Mouse (Mus musculus): ENCODE measurements at regions not wholly inside any gene's neighbourhood (a gene's known extent, or its start where the extent isn't known, plus 50 kb on each side); places are given as distances from the start of the nearest gene placed in this dataset.

DNA sequence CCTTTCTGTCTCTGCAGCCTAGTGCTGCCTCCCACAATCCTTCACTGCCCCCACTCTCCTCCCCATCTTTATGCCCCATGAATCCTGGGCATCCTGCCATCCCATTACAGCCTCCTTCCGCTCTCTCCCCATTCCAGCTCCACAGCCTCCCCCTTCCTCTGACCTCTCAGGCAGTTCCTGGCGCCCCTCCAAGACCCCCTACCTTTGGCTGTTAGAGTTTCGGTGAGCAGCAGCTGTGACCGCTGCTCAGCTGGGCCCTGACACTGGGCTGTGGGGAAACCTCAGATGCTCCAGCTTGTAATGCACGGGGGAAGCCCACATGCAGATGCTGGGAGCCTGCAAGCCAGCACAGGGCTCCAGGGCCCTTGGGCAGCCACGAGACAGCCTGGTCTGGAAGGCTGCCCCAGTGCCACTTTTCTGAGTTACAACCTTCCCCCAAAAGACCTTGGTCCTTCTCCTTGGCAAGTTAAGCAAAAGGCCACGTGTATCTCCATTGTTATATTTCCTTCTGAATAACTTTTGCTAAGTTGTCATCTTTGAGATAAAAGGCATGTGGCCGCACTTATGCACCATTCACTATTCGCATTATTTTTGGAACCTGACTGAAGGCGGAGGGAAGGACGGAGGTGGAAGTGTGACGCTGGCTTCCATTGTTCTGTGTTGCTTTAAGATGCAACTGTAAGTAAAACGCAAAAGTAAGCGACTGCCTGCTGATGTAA lies 330.6 kb upstream of the Mki67 start:
- no peak for ATAC-seq (replicated peaks; ENCODE audit: poor library complexity)

- no peak for ATAC-seq (replicated peaks; ENCODE audit: poor library complexity)
Measured at GRCm38 (mm10) chr7:136047364-136047945, 331.3 kb upstream of the Mki67 start.

DNA sequence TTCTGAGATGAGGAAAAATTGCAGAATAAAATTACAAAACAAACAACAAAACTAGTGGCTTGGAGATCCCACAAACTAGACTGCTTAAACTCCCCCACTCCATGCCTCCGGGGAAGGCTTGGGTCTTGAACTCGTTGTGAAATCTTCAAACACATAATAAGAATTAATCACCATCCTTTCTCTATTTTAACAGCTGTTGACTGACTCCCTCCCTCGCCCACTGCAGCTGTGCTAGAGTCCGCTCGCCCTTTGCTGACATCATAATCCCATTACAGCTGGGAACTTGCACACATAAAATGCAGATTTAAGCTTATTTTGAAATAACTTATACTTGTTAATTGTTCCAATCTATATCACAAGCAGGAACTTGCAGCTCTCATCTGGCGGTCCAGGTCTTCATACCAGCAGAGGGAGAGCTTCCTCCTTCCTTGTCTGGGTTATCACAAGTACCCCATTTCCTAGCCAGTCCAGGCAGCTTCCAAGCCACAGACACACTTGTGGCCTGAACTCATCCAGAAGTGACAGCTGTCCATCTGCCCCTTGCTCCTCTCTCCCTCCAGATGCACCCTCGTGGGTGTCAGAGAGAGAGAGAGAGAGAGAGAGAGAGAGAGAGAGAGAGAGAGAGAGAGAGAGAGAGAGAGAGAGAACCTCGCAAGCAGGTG lies 332.9 kb upstream of the Mki67 start:
- ATAC-seq (replicated peaks; ENCODE audit: poor library complexity), result no peak

- no peak for ATAC-seq (replicated peaks; ENCODE audit: poor library complexity)
Measured at GRCm38 (mm10) chr7:136049587-136049930, 333.4 kb upstream of the Mki67 start.

- 0 out of 2 replicates have a peak, but pooled peaks have one; percentile 31 for ATAC-seq (replicated peaks; ENCODE audit: poor library complexity)
Measured at GRCm38 (mm10) chr7:136050116-136050515, 334.0 kb upstream of the Mki67 start.

- ATAC-seq (replicated peaks; ENCODE audit: poor library complexity), result no peak
Measured at GRCm38 (mm10) chr7:136056876-136057484, 340.8 kb upstream of the Mki67 start.

DNA sequence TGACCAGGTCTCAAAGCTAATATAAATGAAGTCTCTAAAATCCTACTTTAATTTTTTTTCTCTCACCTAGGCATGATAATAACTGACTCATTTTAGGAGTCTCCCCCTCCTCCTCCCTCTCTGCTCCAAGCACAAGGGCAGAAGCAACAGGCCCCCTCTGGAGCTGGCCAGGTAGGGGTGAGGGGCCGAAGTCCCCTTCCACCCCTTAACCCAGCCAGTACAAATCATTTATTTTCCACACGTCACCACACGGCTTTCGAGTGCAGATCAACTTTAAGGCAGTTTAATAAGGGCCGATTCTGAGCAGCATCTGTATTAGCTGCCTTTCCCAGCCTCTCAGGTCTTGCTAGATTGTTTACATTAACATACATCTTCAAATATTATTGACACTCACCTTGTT lies 342.2 kb upstream of the Mki67 start:
- no peak for ATAC-seq (replicated peaks; ENCODE audit: poor library complexity)

DNA sequence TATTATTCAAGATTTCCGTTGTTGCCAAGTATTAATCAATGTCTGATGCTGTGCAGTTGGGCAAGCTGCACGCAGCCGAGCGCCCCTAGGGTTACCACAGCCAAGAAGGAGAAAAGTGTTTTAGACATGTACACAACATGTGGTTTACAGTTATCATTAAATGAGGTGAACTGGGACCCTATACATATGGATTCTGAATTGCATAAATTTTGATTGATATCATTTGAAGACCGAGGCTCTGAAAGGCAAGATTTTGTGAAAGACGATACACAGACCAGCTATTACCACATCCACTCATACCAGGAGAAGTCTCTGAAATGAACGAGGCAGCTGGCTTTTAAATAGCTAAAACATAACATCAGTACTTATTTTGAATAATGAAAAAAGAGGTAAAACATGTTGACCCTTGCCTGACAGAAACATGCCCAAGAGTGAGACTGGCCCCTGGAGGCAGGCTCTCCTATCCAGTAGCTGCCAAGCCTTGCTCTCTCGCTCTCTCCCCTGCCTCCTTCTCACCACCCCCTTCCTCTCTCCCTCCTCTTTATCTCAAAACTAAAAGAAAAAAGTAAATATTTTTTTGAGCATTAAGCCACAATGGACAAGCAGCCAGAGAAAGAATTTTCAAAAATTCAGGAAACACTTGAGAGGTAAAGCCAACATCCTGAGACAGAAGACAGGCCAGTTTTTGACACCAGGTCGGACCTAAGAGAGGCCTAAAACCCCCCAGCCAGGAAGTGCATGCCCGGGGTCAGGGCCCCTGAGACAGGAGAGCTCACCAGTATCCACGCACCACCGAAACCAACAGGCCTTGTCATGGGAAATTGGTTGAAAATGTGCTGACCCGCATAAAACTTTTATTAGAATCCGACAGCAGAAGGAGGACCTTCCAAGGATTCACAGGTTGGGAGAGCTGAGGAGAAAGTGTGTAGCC lies 342.9 kb upstream of the Mki67 start:
- no peak for ATAC-seq (replicated peaks; ENCODE audit: poor library complexity)

DNA sequence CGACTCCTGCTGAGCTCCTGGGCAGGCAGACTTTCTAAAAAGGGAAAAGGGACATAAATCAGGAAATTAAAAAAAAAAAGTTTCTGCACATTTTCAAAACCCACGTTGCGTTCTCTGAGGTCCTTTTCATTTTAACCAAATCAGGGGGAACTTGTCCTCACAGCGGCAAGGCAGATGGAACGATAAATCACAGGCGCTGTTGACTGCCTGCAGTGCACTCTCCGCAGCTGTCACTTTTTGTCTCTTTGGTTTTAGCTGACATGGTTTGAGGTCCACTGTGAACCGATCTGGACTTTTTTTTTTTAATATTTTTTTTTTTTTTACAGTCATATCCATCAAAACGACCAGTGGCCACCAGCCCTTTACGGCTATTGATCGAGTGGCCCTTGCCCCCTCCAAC lies 343.7 kb upstream of the Mki67 start:
- ATAC-seq (replicated peaks; ENCODE audit: poor library complexity), result no peak

- ATAC-seq (replicated peaks; ENCODE audit: poor library complexity), result no peak
Measured at GRCm38 (mm10) chr7:136060339-136061073, 344.3 kb upstream of the Mki67 start.

DNA sequence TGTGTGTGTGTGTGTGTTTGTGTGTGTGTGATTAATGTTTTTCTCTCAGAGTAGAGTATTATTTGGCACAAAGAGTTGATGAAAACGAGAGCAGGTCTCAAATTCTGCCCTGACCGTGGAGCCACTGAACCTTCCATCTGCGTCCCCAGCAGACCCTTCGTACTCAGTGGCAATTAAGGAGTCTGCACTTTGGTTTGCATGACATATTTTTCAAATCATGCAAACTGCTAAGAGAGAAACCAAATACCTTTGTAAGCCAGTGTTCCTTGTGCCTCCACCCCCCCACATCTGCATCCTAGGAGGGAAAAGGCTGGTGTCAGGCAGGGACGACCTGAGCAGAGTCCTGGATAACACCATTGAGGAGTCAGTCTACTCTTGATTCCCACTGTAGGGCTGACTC lies 346.5 kb upstream of the Mki67 start:
- no peak for ATAC-seq (replicated peaks; ENCODE audit: poor library complexity)

DNA sequence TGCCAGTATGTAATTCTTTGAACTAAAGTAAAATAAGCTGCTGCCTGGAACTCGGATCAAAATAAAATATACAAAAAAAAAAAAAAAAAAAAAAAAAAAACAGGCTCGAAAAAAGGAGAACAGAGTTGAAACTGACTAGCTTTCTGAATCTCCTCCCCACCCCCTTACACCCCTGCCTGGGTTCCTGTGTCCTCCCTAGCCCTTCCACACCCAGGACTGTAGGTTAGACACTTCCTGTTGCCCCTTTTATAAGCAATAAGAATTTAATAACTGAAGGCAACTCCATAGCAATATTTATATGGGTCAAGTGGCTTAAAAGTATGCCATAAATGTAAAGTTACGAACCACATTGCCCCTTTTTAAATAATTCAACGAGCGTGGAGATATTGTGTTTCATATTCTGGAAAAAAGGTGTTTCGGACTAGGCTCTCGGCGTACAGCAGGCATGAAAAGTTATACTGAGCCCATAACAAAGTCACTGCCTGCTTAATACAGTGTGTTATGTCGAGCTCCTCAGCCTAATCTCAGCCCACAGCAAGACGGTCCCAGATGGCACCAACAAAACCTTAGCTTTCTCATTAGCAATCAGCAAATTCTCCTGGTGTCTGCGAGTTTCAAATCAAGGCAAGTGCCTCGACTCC lies 349.0 kb upstream of the Mki67 start:
- ATAC-seq (replicated peaks; ENCODE audit: poor library complexity), result peak; percentile 53

GRCm38 (mm10) chr7:136065679-136066055 lies 349.5 kb upstream of the Mki67 start:
- ATAC-seq (replicated peaks; ENCODE audit: poor library complexity), result peak; percentile 93

GRCm38 (mm10) chr7:136070881-136071280 lies 354.7 kb upstream of the Mki67 start:
- ATAC-seq (replicated peaks; ENCODE audit: poor library complexity), result no peak

GRCm38 (mm10) chr7:136071331-136071730 lies 355.2 kb upstream of the Mki67 start:
- no peak for ATAC-seq (replicated peaks; ENCODE audit: poor library complexity)

DNA sequence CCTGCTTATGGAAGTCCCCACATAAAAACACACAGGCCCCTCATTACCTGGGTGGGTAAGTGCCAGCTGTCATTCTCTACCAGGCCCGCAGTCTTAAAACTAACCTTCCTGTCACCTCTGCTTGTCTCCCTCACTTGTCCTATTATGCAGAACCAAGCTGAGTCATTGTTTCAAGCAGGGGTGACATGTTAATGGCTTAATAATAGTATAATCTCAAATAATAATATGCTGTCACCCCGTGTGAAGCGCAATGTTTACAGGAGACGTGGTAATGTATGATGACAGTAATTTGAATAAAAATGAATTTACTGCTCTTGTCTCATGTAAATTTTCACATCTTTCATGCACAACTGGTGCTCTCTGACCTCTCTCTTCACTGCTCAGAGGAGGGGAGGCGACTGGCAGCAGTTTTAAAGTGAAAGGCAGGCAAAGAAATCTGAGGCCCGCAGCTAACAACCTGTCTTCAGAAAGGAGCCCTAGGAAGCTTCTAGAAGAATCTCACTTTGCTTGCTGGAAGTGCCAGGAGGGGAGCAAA lies 357.2 kb upstream of the Mki67 start:
- no peak for ATAC-seq (replicated peaks; ENCODE audit: poor library complexity)

DNA sequence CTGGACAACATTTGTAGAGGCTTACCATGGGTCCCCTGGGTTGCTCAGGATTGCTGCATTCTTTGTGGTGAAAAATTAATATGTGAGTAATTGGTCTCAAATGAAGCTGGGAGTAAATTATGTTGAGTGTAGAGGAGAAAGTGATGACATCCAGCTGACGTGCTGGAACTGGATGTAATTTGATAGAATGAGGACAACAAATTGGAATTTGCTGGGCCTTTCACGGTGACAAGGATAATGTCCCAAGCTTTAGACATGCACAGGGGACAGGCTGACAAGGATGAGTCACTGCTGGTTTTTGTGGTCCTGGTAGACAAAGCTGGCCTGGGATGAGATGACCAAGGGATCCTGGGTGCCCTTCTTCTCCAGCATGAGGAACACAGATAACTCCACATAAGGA lies 357.9 kb upstream of the Mki67 start:
- no peak for ATAC-seq (replicated peaks; ENCODE audit: poor library complexity)

GRCm38 (mm10) chr7:136081534-136082252 lies 365.5 kb upstream of the Mki67 start:
- ATAC-seq (replicated peaks; ENCODE audit: poor library complexity), result no peak
